32 mouse cellular contexts compared by ENCODE assay signal in the genomic region with DNA sequence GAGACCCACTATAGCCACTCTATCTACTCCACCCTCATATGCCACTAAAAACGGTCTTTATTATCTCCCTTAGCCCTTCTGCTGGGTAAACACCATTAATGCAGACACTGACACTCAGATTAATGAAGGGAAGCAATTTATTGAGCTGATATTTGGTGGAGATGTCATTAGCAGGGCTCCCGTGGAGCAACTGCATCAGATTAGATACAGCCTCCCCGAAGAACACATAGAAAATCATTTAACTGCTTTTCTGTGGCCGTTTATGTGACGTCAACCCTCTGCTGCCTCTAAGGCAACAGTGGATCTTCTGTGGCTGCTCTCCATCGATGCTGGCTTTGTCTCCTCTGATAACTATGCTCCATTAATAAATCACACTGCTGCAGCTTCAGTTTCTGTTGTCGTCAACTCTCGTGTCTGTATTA.
DNase-seq lines count a peak whose midpoint lies in the region; ATAC-seq lines count a peak whose summit lies in the region.
"Had no signal": no experiment of that assay in that cellular context is flagged by ENCODE, and none has a peak within 500 bp of the region (broad histone marks: within the 10 kb centered on the region; RNA-seq: fewer than 3 reads in every experiment).

No protein-coding gene starts in this region.

- no peak for DNase-seq in hindbrain, embryonic 10.5 days (ENCODE audit: low spot score)
- DNase-seq in liver, embryonic 13.5 days: no peak
- no peak for DNase-seq in liver
- DNase-seq in ovary, postnatal 36 days (ENCODE audit: low spot score): no peak
- DNase-seq in lung, postnatal 36 days: no peak
- DNase-seq: adrenal gland, postnatal 36 days; cerebellum, adult 2 months; cerebellum, postnatal 14 days; embryo, embryonic 11 days; gastrocnemius, postnatal 25 days; heart, adult 18-20 months; heart, postnatal 4 days; kidney, adult 18-20 months; kidney, postnatal 25 days; lung, adult 2 months; lung, postnatal 10 days; right cerebral cortex, adult 18-20 months; right cerebral cortex, postnatal 4 days; thymus, adult 18-20 months; thymus, postnatal 25 days had no signal

- peak overlapping the region; percentile 15 for H3K27ac ChIP-seq in hindbrain, embryonic 13.5 days
- no peak overlapping the region for H3K27ac ChIP-seq in hindbrain, embryonic 10.5 days
- H3K27ac ChIP-seq in liver, embryonic 13.5 days: no peak overlapping the region
- H3K27ac ChIP-seq: embryonic facial prominence, embryonic 12.5 days; kidney, embryonic 15.5 days; limb, embryonic 13.5 days; neural tube, embryonic 12.5 days; stomach, postnatal 0 days had no signal

- no peak overlapping the region for H3K9ac ChIP-seq in hindbrain, embryonic 13.5 days
- no peak overlapping the region for H3K9ac ChIP-seq in liver, embryonic 13.5 days
- H3K9ac ChIP-seq: embryonic facial prominence, embryonic 12.5 days; heart, embryonic 12.5 days; kidney, embryonic 15.5 days; limb, embryonic 13.5 days; neural tube, embryonic 12.5 days had no signal

- peaks cover 21% of the 10 kb centered on the region for H3K4me1 ChIP-seq in hindbrain, embryonic 13.5 days (replicated peaks)
- H3K4me1 ChIP-seq in hindbrain, embryonic 10.5 days (replicated peaks): no peaks in the 10 kb centered on the region
- 0 out of 2 replicates have a peak, but pooled peaks cover 9% of the 10 kb centered on the region for H3K4me1 ChIP-seq in liver, embryonic 13.5 days (replicated peaks)
- H3K4me1 ChIP-seq: embryonic facial prominence, embryonic 12.5 days; heart, embryonic 12.5 days; kidney, embryonic 15.5 days; limb, embryonic 13.5 days; neural tube, embryonic 12.5 days had no signal

- 44% methylated on average over 8 of the region's 8 CpGs for WGBS in hindbrain, embryonic 13.5 days
- WGBS in hindbrain, embryonic 10.5 days: 87% methylated on average over 8 of the region's 8 CpGs
- WGBS in liver, embryonic 13.5 days (ENCODE audit: insufficient replicate concordance): 40% methylated on average over 8 of the region's 8 CpGs

- H3K9me3 ChIP-seq in hindbrain, embryonic 13.5 days: no peaks in the 10 kb centered on the region
- no peaks in the 10 kb centered on the region for H3K9me3 ChIP-seq in hindbrain, embryonic 10.5 days
- no peaks in the 10 kb centered on the region for H3K9me3 ChIP-seq in liver, embryonic 13.5 days (replicated peaks)
- H3K9me3 ChIP-seq: embryonic facial prominence, embryonic 12.5 days; heart, embryonic 12.5 days; kidney, embryonic 15.5 days; limb, embryonic 13.5 days; neural tube, embryonic 12.5 days had no signal

- H3K27me3 ChIP-seq in hindbrain, embryonic 13.5 days: no peaks in the 10 kb centered on the region
- no peaks in the 10 kb centered on the region for H3K27me3 ChIP-seq in hindbrain, embryonic 10.5 days (ENCODE audit: insufficient read depth, poor library complexity, severe bottlenecking)
- H3K27me3 ChIP-seq in liver, embryonic 13.5 days: no peaks in the 10 kb centered on the region
- H3K27me3 ChIP-seq: embryonic facial prominence, embryonic 12.5 days; heart, embryonic 12.5 days; kidney, embryonic 15.5 days; neural tube, embryonic 12.5 days had no signal

- H3K36me3 ChIP-seq in hindbrain, embryonic 13.5 days: no peaks in the 10 kb centered on the region
- H3K36me3 ChIP-seq in hindbrain, embryonic 10.5 days: no peaks in the 10 kb centered on the region
- H3K36me3 ChIP-seq in liver, embryonic 13.5 days: no peaks in the 10 kb centered on the region
- H3K36me3 ChIP-seq: embryonic facial prominence, embryonic 12.5 days; heart, embryonic 12.5 days; kidney, embryonic 15.5 days; limb, embryonic 13.5 days; neural tube, embryonic 12.5 days had no signal

- ATAC-seq in hindbrain, embryonic 13.5 days (ENCODE audit: low FRiP score): no peak
- peak; percentile 73 for ATAC-seq in liver, embryonic 13.5 days (ENCODE audit: low read depth)
- peak; percentile 40 for ATAC-seq in common myeloid progenitor, adult 5-6 weeks (replicated peaks; ENCODE audit: low read depth, poor library complexity, severe bottlenecking)
- ATAC-seq in megakaryocyte progenitor cell, adult 5-6 weeks (replicated peaks; ENCODE audit: poor library complexity): peak; percentile 75
- ATAC-seq: forebrain, embryonic 14.5 days; midbrain, embryonic 16.5 days had no signal

- H3K4me2 ChIP-seq in hindbrain, embryonic 13.5 days: no peak overlapping the region
- H3K4me2 ChIP-seq in liver, embryonic 13.5 days: no peak overlapping the region
- H3K4me2 ChIP-seq: embryonic facial prominence, embryonic 12.5 days; heart, embryonic 12.5 days; kidney, embryonic 15.5 days; limb, embryonic 13.5 days; midbrain, embryonic 11.5 days; neural tube, embryonic 12.5 days had no signal

- H3K4me3 ChIP-seq in hindbrain, embryonic 13.5 days: no peak overlapping the region
- no peak overlapping the region for H3K4me3 ChIP-seq in hindbrain, embryonic 10.5 days
- H3K4me3 ChIP-seq in liver, embryonic 13.5 days (replicated peaks): no peak overlapping the region
- H3K4me3 ChIP-seq: embryonic facial prominence, embryonic 12.5 days; heart, embryonic 12.5 days; kidney, embryonic 15.5 days; limb, embryonic 13.5 days; neural tube, embryonic 12.5 days had no signal
